Mouse (Mus musculus) MEL (cell line): Measurements from ENCODE around the gene Itpk1. TPM values are rescaled to one million over a fixed set of nuclear protein-coding genes. Genes with fewer than 3 reads are reported as not detected.

Experiments
- DNase-seq: peaks from one replicate; pipeline ENCODE4 v3.0.0; 2011; ENCODE audit warnings: low read depth, low spot score
- H3K27ac ChIP-seq: 2 replicates; pipeline ENCODE4 v1.5.1; 2012; ENCODE audit warnings: low read depth, mild to moderate bottlenecking, control low read depth, low read length, moderate library complexity; ENCODE audit not compliant: control insufficient read depth
- H3K27me3 ChIP-seq, 2 experiments: fragments of 150-350 bp in 1 of 2; sonication (generic) in 1 of 2; 2 replicates each; pipeline ENCODE4 v1.6.1; 2012; ENCODE audit warnings: low read length in 2 of 2, mild to moderate bottlenecking in 2 of 2, improper control_type of control experiment in 1 of 2, moderate library complexity in 1 of 2; ENCODE audit not compliant: insufficient read depth in 2 of 2, control insufficient read depth in 1 of 2
- H3K36me3 ChIP-seq, 2 experiments: 2 replicates each; pipeline ENCODE4 v1.6.1; 2012 to 2014; ENCODE audit warnings: low read length in 2 of 2, improper control_type of control experiment in 1 of 2, inconsistent platforms in 1 of 2, mild to moderate bottlenecking in 1 of 2; ENCODE audit not compliant: insufficient read depth in 2 of 2, control insufficient read depth in 1 of 2
- H3K4me1 ChIP-seq, 2 experiments: fragments of 150-350 bp in 1 of 2; sonication (generic) in 1 of 2; 2 replicates each; pipeline ENCODE4 v1.6.1; 2012; ENCODE audit warnings: low read length in 2 of 2, improper control_type of control experiment in 1 of 2, mild to moderate bottlenecking in 1 of 2; ENCODE audit not compliant: insufficient read depth in 2 of 2, control insufficient read depth in 1 of 2
- H3K4me3 ChIP-seq, 2 experiments: fragments of 150-350 bp in 1 of 2; sonication (generic) in 1 of 2; 2 replicates each; pipeline ENCODE4 v1.5.1; 2012; ENCODE audit warnings: low read depth in 2 of 2, low read length in 2 of 2, mild to moderate bottlenecking in 2 of 2, moderate library complexity in 2 of 2, control low read depth in 1 of 2, improper control_type of control experiment in 1 of 2; ENCODE audit not compliant: control insufficient read depth in 1 of 2, insufficient read depth in 1 of 2
- H3K79me2 ChIP-seq: 2 replicates; pipeline ENCODE4 v1.6.1; 2012; ENCODE audit warnings: mild to moderate bottlenecking, low read length, moderate library complexity; ENCODE audit not compliant: control insufficient read depth, poor library complexity, insufficient read depth
- H3K9ac ChIP-seq: 2 replicates; pipeline ENCODE4 v1.6.1; 2012; ENCODE audit warnings: low read depth, mild to moderate bottlenecking, control low read depth, low read length, moderate library complexity; ENCODE audit not compliant: control insufficient read depth, poor library complexity, severe bottlenecking
- H3K9me3 ChIP-seq: fragments of 150-350 bp; sonication (generic); replicated peaks from 2 replicates; pipeline ENCODE4 v1.6.1; 2012; ENCODE audit warnings: mild to moderate bottlenecking, low read length, improper control_type of control experiment, moderate library complexity; ENCODE audit not compliant: insufficient read depth
- BHLHE40 ChIP-seq: IDR thresholded peaks from 2 replicates; pipeline ENCODE4 v1.6.1; 2012; ENCODE audit warnings: low read depth, mild to moderate bottlenecking, inconsistent platforms, low read length, improper control_type of control experiment, borderline replicate concordance
- CHD2 ChIP-seq: IDR thresholded peaks from 2 replicates; pipeline ENCODE4 v1.6.1; 2011; ENCODE audit warnings: low read length, improper control_type of control experiment
- CTCF ChIP-seq, 3 experiments: IDR thresholded peaks in 2 of 3; conservative IDR thresholded peaks in 1 of 3; 2 replicates each; pipeline ENCODE4 v1.5.1; 2011 to 2012; ENCODE audit warnings: low read length in 3 of 3, low read depth in 2 of 3, mild to moderate bottlenecking in 2 of 3, improper control_type of control experiment in 1 of 3, inconsistent platforms in 1 of 3, mixed read lengths in 1 of 3, moderate library complexity in 1 of 3; ENCODE audit not compliant: control insufficient read depth in 1 of 3, insufficient read depth in 1 of 3, poor library complexity in 1 of 3, severe bottlenecking in 1 of 3
- E2F4 ChIP-seq: IDR thresholded peaks from 2 replicates; pipeline ENCODE4 v1.6.1; 2011; ENCODE audit warnings: low read depth, low read length, improper control_type of control experiment, borderline replicate concordance
- ELF1 ChIP-seq: IDR thresholded peaks from 2 replicates; pipeline ENCODE4 v1.6.1; 2014; ENCODE audit warnings: low read depth, mild to moderate bottlenecking, inconsistent platforms, low read length, improper control_type of control experiment, moderate library complexity
- EP300 ChIP-seq, 2 experiments: IDR thresholded peaks; 2 replicates each; pipeline ENCODE4 v1.6.1; 2011; ENCODE audit warnings: improper control_type of control experiment in 2 of 2, low read length in 2 of 2, low read depth in 1 of 2, mild to moderate bottlenecking in 1 of 2
- GABPA ChIP-seq: IDR thresholded peaks from 2 replicates; pipeline ENCODE4 v1.6.1; 2012; ENCODE audit warnings: low read depth, mild to moderate bottlenecking, inconsistent platforms, low read length, improper control_type of control experiment, moderate library complexity
- GATA1 ChIP-seq: IDR thresholded peaks from 2 replicates; pipeline ENCODE4 v1.6.1; 2011; ENCODE audit warnings: low read depth, low read length, improper control_type of control experiment
- JUND ChIP-seq: IDR thresholded peaks from 2 replicates; pipeline ENCODE4 v1.6.1; 2011; ENCODE audit warnings: low read depth, mild to moderate bottlenecking, improper control_type of control experiment, low read length
- MAX ChIP-seq: IDR thresholded peaks from 2 replicates; pipeline ENCODE4 v1.6.1; 2011; ENCODE audit warnings: low read length, improper control_type of control experiment
- MAZ ChIP-seq: IDR thresholded peaks from 2 replicates; pipeline ENCODE4 v1.6.1; 2012; ENCODE audit warnings: low read depth, mild to moderate bottlenecking, inconsistent platforms, low read length, improper control_type of control experiment
- MEF2A ChIP-seq: IDR thresholded peaks from 2 replicates; pipeline ENCODE4 v1.6.1; 2014; ENCODE audit warnings: low read depth, mild to moderate bottlenecking, inconsistent platforms, low read length, improper control_type of control experiment; ENCODE audit not compliant: poor library complexity, insufficient replicate concordance, severe bottlenecking; ENCODE audit errors: extremely low read depth
- MXI1 ChIP-seq: IDR thresholded peaks from 2 replicates; pipeline ENCODE4 v1.6.1; 2011; ENCODE audit warnings: mild to moderate bottlenecking, low read depth, low read length, improper control_type of control experiment
- MYB ChIP-seq: IDR thresholded peaks from 2 replicates; pipeline ENCODE4 v1.6.1; 2011; ENCODE audit warnings: mild to moderate bottlenecking, low read depth, low read length, improper control_type of control experiment
- MYC ChIP-seq: IDR thresholded peaks from 2 replicates; pipeline ENCODE4 v1.6.1; 2011; ENCODE audit warnings: low read depth, mild to moderate bottlenecking, low read length, improper control_type of control experiment, moderate library complexity
- NELFE ChIP-seq: IDR thresholded peaks from 2 replicates; pipeline ENCODE4 v1.6.1; 2011; ENCODE audit warnings: low read depth, low read length, improper control_type of control experiment
- NRF1 ChIP-seq: IDR thresholded peaks from 2 replicates; pipeline ENCODE4 v1.6.1; 2014; ENCODE audit warnings: low read depth, mild to moderate bottlenecking, inconsistent platforms, low read length, improper control_type of control experiment, moderate library complexity; ENCODE audit not compliant: poor library complexity, insufficient read depth, severe bottlenecking
- POLR2A ChIP-seq, 2 experiments: IDR thresholded peaks; 2 replicates each; pipeline ENCODE4 v1.6.1; 2011 to 2012; ENCODE audit warnings: low read length in 2 of 2, mild to moderate bottlenecking in 2 of 2, control low read depth in 1 of 2, improper control_type of control experiment in 1 of 2, low read depth in 1 of 2, moderate library complexity in 1 of 2; ENCODE audit not compliant: control insufficient read depth in 1 of 2, insufficient read depth in 1 of 2, poor library complexity in 1 of 2
- POLR2AphosphoS2 ChIP-seq: IDR thresholded peaks from 2 replicates; pipeline ENCODE4 v1.6.1; 2011; ENCODE audit warnings: low read length, improper control_type of control experiment
- RCOR1 ChIP-seq: IDR thresholded peaks from 2 replicates; pipeline ENCODE4 v1.6.1; 2012; ENCODE audit warnings: low read depth, mild to moderate bottlenecking, inconsistent platforms, low read length, improper control_type of control experiment
- SIN3A ChIP-seq: IDR thresholded peaks from 2 replicates; pipeline ENCODE4 v1.6.1; 2012; ENCODE audit warnings: low read length, improper control_type of control experiment, inconsistent platforms
- UBTF ChIP-seq: IDR thresholded peaks from 2 replicates; pipeline ENCODE4 v1.6.1; 2012; ENCODE audit warnings: low read depth, mild to moderate bottlenecking, inconsistent platforms, low read length, improper control_type of control experiment, moderate library complexity, borderline replicate concordance; ENCODE audit not compliant: insufficient read depth
- ZC3H11A ChIP-seq: IDR thresholded peaks from 2 replicates; pipeline ENCODE4 v1.6.1; 2012; ENCODE audit warnings: low read depth, mild to moderate bottlenecking, inconsistent platforms, low read length, improper control_type of control experiment
- polyA plus RNA-seq, 2 experiments: library from polyadenylated mRNA; stranded (reverse) in 1 of 2; unstranded in 1 of 2; fragments of >175 nt in 1 of 2; fragments of >200 nt in 1 of 2; gene quantifications; 2 replicates each; pipeline versions ENCODE4 v1.2.1 to v1.2.4; 2012; ENCODE audit warnings: low replicate concordance in 2 of 2, low read depth in 1 of 2; ENCODE audit not compliant: insufficient read length in 2 of 2, insufficient read depth in 1 of 2, missing spikeins in 1 of 2
- total RNA-seq: library from RNA; depleted of rRNA; stranded (reverse); fragments of 300-350 nt; gene quantifications from 2 replicates; pipeline ENCODE4 v1.2.3, GENCODE M21; 2012

Itpk1 gene
- total and polyA plus RNA-seq, 3 experiments: 12.0 to 25.7 TPM; not detected in 1

GRCm38 (mm10) chr12:102685523-102685931 lies 19.2 kb downstream of the Itpk1 start:
- Histone ChIP-seq H3K4me1 (peaks cover 3 to 7% of the 10 kb centered on the region in 2 experiments), H3K9me3 (no peaks in the 10 kb centered on the region), H3K4me3 (no peak overlapping the region), H3K79me2 (peaks cover 1% of the 10 kb centered on the region; the same call in 1 of the 2 replicates), H3K27me3 (no peaks in the 10 kb centered on the region), H3K27ac (no peak overlapping the region), H3K36me3 (peaks cover 0 to 7% of the 10 kb centered on the region in 2 experiments; a peak in 2 of 4 replicates), H3K9ac (no peak overlapping the region)
- TF ChIP-seq NELFE (no peak), MEF2A (no peak), CHD2 (no peak), JUND (no peak), MAZ (no peak), SIN3A (no peak), EP300 (IDR thresholded peaks at IDR 0.05; ENCODE audit: low read depth in 1 of 2, low read length in 2 of 2) (no peak), ZC3H11A (no peak), UBTF (no peak), POLR2A (IDR thresholded peaks at IDR 0.05; ENCODE audit: control insufficient read depth in 1 of 2, insufficient read depth in 1 of 2, low read depth in 1 of 2, low read length in 2 of 2, poor library complexity in 1 of 2) (no peak), GATA1 (no peak), NRF1 (no peak), POLR2AphosphoS2 (no peak), RCOR1 (no peak), MYB (no peak), GABPA (no peak), MYC (no peak), CTCF (IDR thresholded peaks at IDR 0.05 in 2 of 3, conservative IDR thresholded peaks at IDR 0.05 in 1 of 3; ENCODE audit: control insufficient read depth in 1 of 3, insufficient read depth in 1 of 3, low read depth in 2 of 3, low read length in 3 of 3, poor library complexity in 1 of 3, severe bottlenecking in 1 of 3) (no peak), MXI1 (no peak)
- DNase-seq: no peak

GRCm38 (mm10) chr12:102684720-102685386 lies 19.9 kb downstream of the Itpk1 start:
- TF ChIP-seq MAX: no peak
- no peak for TF ChIP-seq GATA1
- no peak for TF ChIP-seq E2F4
- TF ChIP-seq BHLHE40: no peak
- no peak for TF ChIP-seq CHD2
- TF ChIP-seq ELF1: no peak
- TF ChIP-seq, all 39 proteins: peak for 0
- H3K27me3 ChIP-seq: no peaks in the 10 kb centered on the region
- peaks cover 0 to 3% of the 10 kb centered on the region in 2 experiments; a peak in 2 of 4 replicates for H3K4me1 ChIP-seq
- no peak overlapping the region for H3K4me3 ChIP-seq
- no peak overlapping the region for H3K9ac ChIP-seq
- no peak overlapping the region for H3K27ac ChIP-seq
- H3K9me3 ChIP-seq: no peaks in the 10 kb centered on the region
- H3K36me3 ChIP-seq: peaks cover 0 to 2% of the 10 kb centered on the region in 2 experiments; a peak in 1 of 4 replicates
- no peak for DNase-seq
- H3K79me2 ChIP-seq: peaks cover 1% of the 10 kb centered on the region; the same call in 1 of the 2 replicates
